Mouse (Mus musculus): Measurements from ENCODE around the gene Gm20479. TPM values are rescaled to one million over a fixed set of nuclear protein-coding genes. Genes with fewer than 3 reads are reported as not detected.

The Gm20479 gene
- total RNA-seq, 2 experiments from 2014 or later = not detected

DNA sequence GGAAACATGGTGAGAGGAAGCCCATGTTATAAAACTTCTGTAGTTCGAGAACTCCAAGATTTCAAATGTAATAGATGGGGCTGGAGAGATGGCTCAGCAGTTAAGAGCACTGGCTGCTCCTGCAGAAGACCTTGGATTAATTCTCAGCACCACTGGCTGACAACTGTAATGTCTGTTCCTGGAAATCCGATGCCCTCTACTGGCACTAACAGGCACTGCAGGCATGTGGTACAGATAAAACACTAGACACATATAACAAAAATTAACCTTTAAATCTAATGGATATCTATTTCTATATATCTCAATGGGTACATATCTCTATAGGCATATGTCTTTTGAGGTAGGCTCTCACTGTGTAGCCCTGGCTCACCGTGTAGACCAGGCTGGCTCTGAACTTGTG, 42.8 kb downstream of the Gm20479 start:
- DNase-seq (ENCODE audit: low spot score in 2 of 2) = no peak

DNA sequence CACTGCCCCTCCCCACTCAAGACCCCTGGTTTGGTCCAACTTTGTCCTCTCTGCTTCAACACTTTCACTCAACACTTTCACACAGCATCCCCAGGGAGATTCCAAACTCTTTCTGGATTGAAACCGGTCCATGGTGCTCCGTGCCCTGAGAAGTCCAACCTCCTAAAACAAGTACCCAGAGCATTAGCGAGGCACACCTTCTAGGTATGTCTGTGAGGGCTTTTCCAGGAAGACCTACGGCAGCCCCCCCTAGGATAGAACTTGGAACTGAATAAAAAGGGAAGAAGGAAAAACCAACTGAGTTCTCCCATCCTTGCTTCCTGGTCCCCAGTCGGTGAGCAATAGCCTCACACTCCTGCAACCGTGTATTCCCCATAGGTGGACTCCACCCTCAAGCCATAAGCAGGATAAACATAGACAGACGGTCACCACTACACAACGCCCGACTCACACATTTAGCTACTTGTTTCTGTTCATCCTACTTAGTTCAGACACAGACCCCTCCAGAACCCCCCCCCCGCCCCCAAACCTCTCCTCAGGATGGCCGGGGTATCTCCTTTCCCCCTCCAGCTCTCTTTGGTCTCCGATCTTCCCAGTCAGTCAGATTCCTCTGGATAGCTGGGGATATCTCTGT, 45.5 kb downstream of the Gm20479 start:
- DNase-seq (ENCODE audit: low spot score in 2 of 2) = no peak

GRCm38 (mm10) chr7:27310996-27311535, 46.2 kb downstream of the Gm20479 start:
- DNase-seq (ENCODE audit: low spot score in 2 of 2) = no peak

- DNase-seq (ENCODE audit: low spot score in 2 of 2) = no peak
Measured at GRCm38 (mm10) chr7:27310306-27310705, 46.9 kb downstream of the Gm20479 start.

- no peak for DNase-seq (ENCODE audit: low spot score in 2 of 2)
Measured at GRCm38 (mm10) chr7:27309832-27310231, 47.4 kb downstream of the Gm20479 start.

GRCm38 (mm10) chr7:27308821-27309549, 48.2 kb downstream of the Gm20479 start:
- DNase-seq (ENCODE audit: low spot score in 2 of 2) = no peak

DNA sequence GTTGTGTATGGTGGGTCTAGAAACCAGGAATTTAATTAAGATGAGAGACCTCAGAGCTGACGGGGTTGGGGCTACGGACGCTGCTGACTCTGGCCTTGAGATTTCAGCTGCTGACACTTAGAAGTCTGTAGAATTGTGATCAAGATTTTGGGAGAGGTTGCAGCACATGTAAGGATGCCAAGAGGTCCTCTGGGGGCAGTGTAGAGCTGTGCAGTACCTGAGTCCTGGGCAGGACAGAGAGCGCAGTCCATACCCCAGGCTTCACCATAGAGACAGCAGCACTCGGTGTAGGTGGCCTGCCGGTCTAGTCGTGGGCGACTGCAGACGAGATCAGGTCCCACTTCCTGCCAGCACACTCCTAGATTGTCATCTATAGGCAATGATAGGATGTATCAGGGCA, 49.7 kb downstream of the Gm20479 start:
- DNase-seq (ENCODE audit: low spot score in 2 of 2) = no peak

DNA sequence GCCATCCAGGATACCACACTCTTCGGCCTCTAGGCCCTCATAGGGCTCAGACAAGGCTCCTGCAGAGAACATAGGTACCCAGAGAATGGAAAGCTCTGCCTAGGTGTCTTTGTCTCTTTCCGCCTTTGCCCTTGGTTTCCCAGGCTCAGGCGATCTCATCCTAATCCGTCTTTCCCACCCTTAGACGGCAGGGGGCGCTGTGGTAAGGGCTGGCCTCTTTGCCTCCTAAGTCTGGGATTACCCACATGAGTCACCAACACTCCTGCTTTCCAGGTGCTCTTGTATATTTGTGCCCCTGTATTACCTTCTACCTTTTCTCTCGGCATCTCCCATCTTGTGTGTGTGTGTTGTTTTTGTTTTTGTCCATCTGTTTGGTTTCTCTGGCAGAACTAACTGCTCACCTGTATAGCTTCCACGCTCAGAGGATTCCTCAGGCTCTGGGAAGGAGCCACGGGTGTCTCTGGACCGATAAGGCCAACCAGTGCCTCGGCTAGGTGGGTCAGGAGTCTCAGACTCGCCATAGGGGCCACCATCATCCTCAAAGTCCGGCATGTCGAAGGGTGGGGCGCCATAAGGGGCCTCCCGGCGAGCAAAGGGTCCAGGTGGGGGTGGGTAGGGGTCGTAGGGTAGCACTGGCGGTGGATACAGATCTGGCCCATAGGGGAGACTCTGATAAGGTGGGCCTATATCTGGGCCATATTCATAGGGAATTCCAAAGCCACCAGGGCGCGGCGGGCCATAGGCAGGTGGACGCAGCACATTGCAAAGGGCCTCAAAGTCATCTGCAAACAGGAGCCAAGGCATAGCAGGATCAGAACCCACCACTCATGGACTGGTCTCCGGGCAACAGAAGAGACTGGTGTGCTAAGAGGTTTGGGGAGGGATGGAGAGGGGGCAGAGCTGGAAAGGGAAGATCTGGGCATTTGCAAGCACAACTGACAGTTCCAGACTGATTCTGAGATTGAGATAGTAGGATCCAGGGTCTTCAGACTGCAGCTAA, 50.8 kb downstream of the Gm20479 start:
- DNase-seq (ENCODE audit: low spot score in 2 of 2) = no peak

- no peak for DNase-seq (ENCODE audit: low spot score in 2 of 2)
Measured at GRCm38 (mm10) chr7:27305091-27305730, 52.0 kb downstream of the Gm20479 start.

Other genes starting within 250 kb of the Gm20479 start
- not detected for gene Cyp2f2, start 237.5 kb downstream of the Gm20479 start, total RNA-seq (2021)
- gene Cyp2t4, start 203.7 kb downstream of the Gm20479 start, total RNA-seq (2021) = not detected
- gene Egln2, start 190.6 kb downstream of the Gm20479 start, total RNA-seq (2021) = 100 to 1,000 TPM; 106 to 110 TPM
- 10 to 100 TPM; 88.4 to 94.7 TPM for gene Rab4b, start 178.5 kb downstream of the Gm20479 start, total RNA-seq (2021)
- gene Gm21983, start 176.3 kb downstream of the Gm20479 start, total RNA-seq (2021) = not detected
- 1 to 10 TPM in 1 of 2 experiments, under 1 TPM in 1; 0.62 to 2.0 TPM for gene Mia, start 176.3 kb downstream of the Gm20479 start, total RNA-seq (2021)
- gene BC024978, start 161.6 kb downstream of the Gm20479 start, total RNA-seq (2021) = 10 to 100 TPM; 20.6 to 23.8 TPM
- gene Snrpa, start 161.1 kb downstream of the Gm20479 start, total RNA-seq (2021) = 10 to 100 TPM; 90.9 to 95.3 TPM
- 10 to 100 TPM; 10.6 TPM for gene Itpkc, start 128.8 kb downstream of the Gm20479 start, total RNA-seq (2021)
- 10 to 100 TPM; 32.7 to 40.7 TPM for gene Coq8b, start 124.4 kb downstream of the Gm20479 start, total RNA-seq (2021)
- gene Numbl, start 99.0 kb downstream of the Gm20479 start, total RNA-seq (2021) = 100 to 1,000 TPM; 141 to 149 TPM
- 10 to 100 TPM; 43.9 to 47.5 TPM for gene Ltbp4, start 19.7 kb downstream of the Gm20479 start, total RNA-seq (2021)
- gene Shkbp1, start 1.4 kb downstream of the Gm20479 start, total RNA-seq (2021) = 10 to 100 TPM; 25.8 to 28.2 TPM
- 100 to 1,000 TPM; 130 to 133 TPM for gene Sptbn4, start 90.3 kb upstream of the Gm20479 start, total RNA-seq (2021)
- 10 to 100 TPM; 18.5 to 20.1 TPM for gene Blvrb, start 90.6 kb upstream of the Gm20479 start, total RNA-seq (2021)
- gene Sertad3, start 116.3 kb upstream of the Gm20479 start, total RNA-seq (2021) = 1 to 10 TPM; 4.2 to 5.1 TPM
- gene Sertad1, start 129.5 kb upstream of the Gm20479 start, total RNA-seq (2021) = 10 to 100 TPM in 1 of 2 experiments, 1 to 10 TPM in 1; 8.7 to 11.5 TPM
- gene Prx, start 141.9 kb upstream of the Gm20479 start, total RNA-seq (2021) = under 1 TPM; 0.25 to 0.35 TPM
- gene Hipk4, start 165.8 kb upstream of the Gm20479 start, total RNA-seq (2021) = not detected
- 100 to 1,000 TPM; 575 to 580 TPM for gene Pld3, start 195.8 kb upstream of the Gm20479 start, total RNA-seq (2021)
- 10 to 100 TPM; 24.7 to 26.5 TPM for gene 2310022A10Rik, start 195.8 kb upstream of the Gm20479 start, total RNA-seq (2021)
- gene Akt2, start 234.1 kb upstream of the Gm20479 start, total RNA-seq (2021) = 100 to 1,000 TPM in 1 of 2 experiments, 10 to 100 TPM in 1; 88.8 to 103 TPM